Mouse (Mus musculus): ENCODE measurements around the gene Tmem223. TPM values are rescaled to one million over a fixed set of nuclear protein-coding genes. Genes with fewer than 3 reads are reported as not detected.

Gene Tmem223
- polyA plus RNA-seq, 1 experiment from 2014 or later: 257 TPM

GRCm38 (mm10) chr19:8788521-8788920 is 17.7 kb downstream of the Tmem223 start:
- ATAC-seq (ENCODE audit: low FRiP score): no peak
- Histone ChIP-seq H3K4me2 (no peak overlapping the region), H3K9me3 (no peaks in the 10 kb centered on the region), H3K27me3 (no peaks in the 10 kb centered on the region), H3K4me1 (replicated peaks) (peaks cover 18% of the 10 kb centered on the region), H3K27ac (peak overlapping the region; percentile 58; the same call in 1 of the 2 replicates), H3K4me3 (no peak overlapping the region), H3K9ac (peak overlapping the region; percentile 53), H3K36me3 (peaks cover 24% of the 10 kb centered on the region)
- 19% methylated on average over 3 of the region's 3 CpGs for WGBS

- Histone ChIP-seq H3K27me3 (no peaks in the 10 kb centered on the region), H3K9ac (peak overlapping the region; percentile 53), H3K27ac (peak overlapping the region; percentile 58; the same call in 1 of the 2 replicates), H3K36me3 (peaks cover 27% of the 10 kb centered on the region), H3K4me3 (no peak overlapping the region), H3K4me1 (replicated peaks) (peaks cover 18% of the 10 kb centered on the region), H3K9me3 (no peaks in the 10 kb centered on the region), H3K4me2 (no peak overlapping the region)
- ATAC-seq (ENCODE audit: low FRiP score): no peak
- WGBS: 38% methylated on average over 1 of the region's 1 CpGs
These were observed 18.4 kb downstream of the Tmem223 start for GRCm38 (mm10) chr19:8789171-8789570.

- peaks cover 37% of the 10 kb centered on the region for H3K36me3 ChIP-seq
- no peak overlapping the region for H3K27ac ChIP-seq
- no peak overlapping the region for H3K4me2 ChIP-seq
- H3K4me1 ChIP-seq (replicated peaks): peaks cover 16% of the 10 kb centered on the region
- H3K9ac ChIP-seq: no peak overlapping the region
- no peaks in the 10 kb centered on the region for H3K9me3 ChIP-seq
- 91% methylated on average over 7 of the region's 7 CpGs for WGBS
- H3K27me3 ChIP-seq: no peaks in the 10 kb centered on the region
- ATAC-seq (ENCODE audit: low FRiP score): no peak
- H3K4me3 ChIP-seq: no peak overlapping the region
These were observed 19.4 kb downstream of the Tmem223 start for GRCm38 (mm10) chr19:8790171-8790570.

- no peaks in the 10 kb centered on the region for H3K27me3 ChIP-seq
- H3K9ac ChIP-seq: peak within 1 kb of the TSS; percentile 86
- peak within 1 kb of the TSS; percentile 97 for H3K4me2 ChIP-seq
- H3K9me3 ChIP-seq: no peaks in the 10 kb centered on the region
- peaks cover 25% of the 10 kb centered on the region for H3K4me1 ChIP-seq (replicated peaks)
- ATAC-seq (ENCODE audit: low FRiP score): peak; percentile 70
- H3K4me3 ChIP-seq: peak within 1 kb of the TSS; percentile 80
- WGBS: 2% methylated on average over 25 of the region's 25 CpGs
- H3K27ac ChIP-seq: peak within 1 kb of the TSS; percentile 71
- peaks cover 27% of the 10 kb centered on the region for H3K36me3 ChIP-seq
These were observed 27.6 kb downstream of the Tmem223 start, which contains the start of gene Polr2g for GRCm38 (mm10) chr19:8798264-8798946. Gene Polr2g, minus strand, starts transcription at chr19:8798577.

GRCm38 (mm10) chr19:8798947-8799315 is 28.1 kb downstream of the Tmem223 start:
- peak overlapping the region; percentile 16; the same call in 1 of the 2 replicates for H3K9ac ChIP-seq
- no peaks in the 10 kb centered on the region for H3K27me3 ChIP-seq
- H3K27ac ChIP-seq: no peak overlapping the region
- H3K36me3 ChIP-seq: peaks cover 22% of the 10 kb centered on the region
- no peak overlapping the region for H3K4me3 ChIP-seq
- peaks cover 30% of the 10 kb centered on the region for H3K4me1 ChIP-seq (replicated peaks)
- no peak for ATAC-seq (ENCODE audit: low FRiP score)
- H3K9me3 ChIP-seq: no peaks in the 10 kb centered on the region
- H3K4me2 ChIP-seq: peak overlapping the region; percentile 97

GRCm38 (mm10) chr19:8802130-8802821 is 31.5 kb downstream of the Tmem223 start, which contains the start of gene Zbtb3:
Gene Zbtb3, plus strand, starts transcription at chr19:8802555.
- under 1% methylated on average over 30 of the region's 30 CpGs for WGBS
- Histone ChIP-seq H3K27ac (peak within 1 kb of the TSS; percentile 90), H3K9me3 (no peaks in the 10 kb centered on the region), H3K9ac (peak within 1 kb of the TSS; percentile 69), H3K4me2 (peak within 1 kb of the TSS; percentile 73), H3K4me1 (replicated peaks) (peaks cover 37% of the 10 kb centered on the region), H3K27me3 (no peaks in the 10 kb centered on the region), H3K4me3 (peak within 1 kb of the TSS; percentile 60), H3K36me3 (peaks cover 28% of the 10 kb centered on the region)
- peak; percentile 98 for ATAC-seq (ENCODE audit: low FRiP score)

GRCm38 (mm10) chr19:8803204-8803780 is 32.5 kb downstream of the Tmem223 start:
- H3K4me1 ChIP-seq (replicated peaks): peaks cover 30% of the 10 kb centered on the region
- H3K36me3 ChIP-seq: peaks cover 38% of the 10 kb centered on the region
- H3K27me3 ChIP-seq: no peaks in the 10 kb centered on the region
- H3K27ac ChIP-seq: peak overlapping the region; percentile 90
- H3K9ac ChIP-seq: peak overlapping the region; percentile 46; the same call in 1 of the 2 replicates
- 91% methylated on average over 9 of the region's 9 CpGs for WGBS
- H3K4me3 ChIP-seq: peak overlapping the region; percentile 60
- peak overlapping the region; percentile 73 for H3K4me2 ChIP-seq
- H3K9me3 ChIP-seq: no peaks in the 10 kb centered on the region
- ATAC-seq (ENCODE audit: low FRiP score): no peak

- no peaks in the 10 kb centered on the region for H3K9me3 ChIP-seq
- H3K4me2 ChIP-seq: no peak overlapping the region
- no peak overlapping the region for H3K4me3 ChIP-seq
- 92% methylated on average over 11 of the region's 11 CpGs for WGBS
- H3K9ac ChIP-seq: no peak overlapping the region
- H3K27ac ChIP-seq: no peak overlapping the region
- H3K27me3 ChIP-seq: no peaks in the 10 kb centered on the region
- H3K36me3 ChIP-seq: peaks cover 43% of the 10 kb centered on the region
- H3K4me1 ChIP-seq (replicated peaks): peaks cover 27% of the 10 kb centered on the region
- ATAC-seq (ENCODE audit: low FRiP score): no peak
These were observed 33.3 kb downstream of the Tmem223 start for GRCm38 (mm10) chr19:8803879-8804660.

- Histone ChIP-seq H3K36me3 (peaks cover 64% of the 10 kb centered on the region), H3K4me1 (replicated peaks) (peaks cover 24% of the 10 kb centered on the region), H3K27ac (no peak overlapping the region), H3K9me3 (no peaks in the 10 kb centered on the region), H3K27me3 (no peaks in the 10 kb centered on the region), H3K4me3 (no peak overlapping the region), H3K4me2 (no peak overlapping the region), H3K9ac (no peak overlapping the region)
- WGBS: 95% methylated on average over 5 of the region's 5 CpGs
- no peak for ATAC-seq (ENCODE audit: low FRiP score)
These were observed 36.0 kb downstream of the Tmem223 start for GRCm38 (mm10) chr19:8806810-8807209.

GRCm38 (mm10) chr19:8815812-8816211 is 45.0 kb downstream of the Tmem223 start:
- Histone ChIP-seq H3K27ac (no peak overlapping the region), H3K4me1 (replicated peaks) (peaks cover 35% of the 10 kb centered on the region), H3K9ac (peak overlapping the region; percentile 53; the same call in 1 of the 2 replicates), H3K4me2 (peak overlapping the region; percentile 19; the same call in 1 of the 2 replicates), H3K9me3 (no peaks in the 10 kb centered on the region), H3K36me3 (peaks cover 40% of the 10 kb centered on the region), H3K27me3 (no peaks in the 10 kb centered on the region), H3K4me3 (no peak overlapping the region)
- WGBS: 74% methylated on average over 11 of the region's 11 CpGs
- ATAC-seq (ENCODE audit: low FRiP score): no peak

GRCm38 (mm10) chr19:8817001-8817400 is 46.2 kb downstream of the Tmem223 start:
- no peaks in the 10 kb centered on the region for H3K9me3 ChIP-seq
- ATAC-seq (ENCODE audit: low FRiP score): no peak
- no peaks in the 10 kb centered on the region for H3K27me3 ChIP-seq
- peak overlapping the region; percentile 27 for H3K4me2 ChIP-seq
- WGBS: 78% methylated on average over 3 of the region's 3 CpGs
- no peak overlapping the region for H3K27ac ChIP-seq
- H3K4me3 ChIP-seq: peak overlapping the region; percentile 16
- peaks cover 31% of the 10 kb centered on the region for H3K36me3 ChIP-seq
- H3K9ac ChIP-seq: peak overlapping the region; percentile 49
- H3K4me1 ChIP-seq (replicated peaks): peaks cover 42% of the 10 kb centered on the region
